12 mouse cellular contexts compared by ENCODE assay signal in genomic region chr13:97341218-97341889, GRCm38 (mm10).
DNase-seq lines count a peak whose midpoint lies in the region; ATAC-seq and TF ChIP-seq lines count a peak whose summit lies in the region.
"Had no signal": no experiment of that assay in that cellular context is flagged by ENCODE, and none has a peak within 500 bp of the region (broad histone marks: within the 10 kb centered on the region; RNA-seq: fewer than 3 reads in every experiment).

No protein-coding gene starts in this region.

- H3K9me3 ChIP-seq in kidney, postnatal 0 days (replicated peaks; ENCODE audit: low read length): no peaks in the 10 kb centered on the region
- H3K9me3 ChIP-seq: limb, embryonic 10.5 days had no signal

- H3K4me2 ChIP-seq in kidney, postnatal 0 days (ENCODE audit: low read length): no peak overlapping the region

- DNase-seq in gastrocnemius, adult 18-20 months (ENCODE audit: low spot score): peak; percentile 9
- DNase-seq in gastrocnemius, postnatal 10 days: no peak
- peak; percentile 6 for DNase-seq in retina, postnatal 1 day
- DNase-seq in retina, embryonic 14.5 days (ENCODE audit: low spot score): no peak
- DNase-seq in kidney, postnatal 0 days (ENCODE audit: low spot score): peak; percentile 32
- DNase-seq in frontal cortex, postnatal 14 days (ENCODE audit: low spot score in 2 of 2): no peak
- DNase-seq: gastrocnemius, postnatal 14 days; heart, postnatal 14 days; lung, postnatal 36 days had no signal

- no peak for TF ChIP-seq CTCF in kidney, postnatal 0 days (IDR thresholded peaks at IDR 0.05; ENCODE audit: low read depth)

- H3K4me3 ChIP-seq in kidney, postnatal 0 days (replicated peaks; ENCODE audit: low read depth, low read length): no peak overlapping the region
- H3K4me3 ChIP-seq: limb, embryonic 10.5 days had no signal

- no peak for ATAC-seq in kidney, postnatal 0 days (replicated peaks; ENCODE audit: low FRiP score, low read depth)
- ATAC-seq in frontal cortex, adult (ENCODE audit: low TSS enrichment): no peak

- H3K9ac ChIP-seq in kidney, postnatal 0 days (ENCODE audit: low read depth, low read length): no peak overlapping the region

- H3K4me1 ChIP-seq in kidney, postnatal 0 days (replicated peaks; ENCODE audit: insufficient read depth, low read length): no peaks in the 10 kb centered on the region; the same call in 1 of the 2 replicates

- H3K36me3 ChIP-seq in kidney, postnatal 0 days (ENCODE audit: insufficient read depth, low read length): no peaks in the 10 kb centered on the region
- H3K36me3 ChIP-seq: limb, embryonic 10.5 days had no signal

- WGBS in kidney, postnatal 0 days: 45% methylated on average over 7 of the region's 7 CpGs

- H3K27ac ChIP-seq in kidney, postnatal 0 days: peak overlapping the region; percentile 28; the same call in 1 of the 2 replicates
- H3K27ac ChIP-seq: limb, embryonic 10.5 days had no signal

- H3K27me3 ChIP-seq in kidney, postnatal 0 days (ENCODE audit: insufficient read depth, low read length): no peaks in the 10 kb centered on the region
- H3K27me3 ChIP-seq: CH12.LX had no signal

Comparison
In these comparisons a context has a peak if more than half of its experiments do, and no peak if none do; other contexts are left out.
1. DNase-seq: peak in gastrocnemius, adult 18-20 months (single experiment), retina, postnatal 1 day (single experiment) and kidney, postnatal 0 days (single experiment); none in gastrocnemius, postnatal 10 days (single experiment), retina, embryonic 14.5 days (single experiment) and frontal cortex, postnatal 14 days (0 of 2).